Comparison of ENCODE assay signal across 8 mouse cellular contexts in the genomic region with DNA sequence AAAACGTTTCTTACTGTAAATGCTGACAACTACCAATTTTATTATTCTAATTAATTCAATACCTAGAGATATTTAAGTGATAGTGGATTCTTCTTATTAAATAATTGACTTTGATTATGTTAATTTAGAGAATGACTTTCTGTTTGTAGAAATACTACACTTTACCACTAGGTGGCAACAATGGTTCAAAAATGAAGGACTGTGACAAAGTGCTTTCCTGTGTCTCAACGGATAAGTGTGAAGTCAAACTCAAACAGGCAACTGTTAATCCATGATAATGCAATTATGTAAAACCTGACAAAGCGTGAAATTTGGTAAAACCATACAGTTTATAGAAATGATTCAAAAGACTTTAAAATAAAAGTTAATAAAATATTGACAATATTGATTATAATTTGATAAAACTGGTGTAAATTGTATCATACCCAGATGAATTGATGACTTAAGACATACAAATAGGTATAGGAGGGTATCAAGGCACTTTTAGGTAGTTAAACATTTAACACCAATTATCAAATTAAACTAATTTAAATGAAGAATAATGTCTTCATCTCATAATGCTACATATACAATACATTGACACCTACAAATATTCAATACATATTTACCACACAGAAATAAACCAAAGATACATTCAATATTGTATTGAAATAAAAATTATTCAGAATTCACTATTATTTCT.
A peak's percentile ranks its signal among the peaks of the same experiment; 100 is the strongest.
DNase-seq lines count a peak whose midpoint lies in the region; ATAC-seq and TF ChIP-seq lines count a peak whose summit lies in the region.

No protein-coding gene starts in this region.

- peak; percentile 64 for DNase-seq in kidney, postnatal 0 days (ENCODE audit: low spot score)
- DNase-seq in kidney, adult 18-20 months, result no peak
- peak; percentile 6 for DNase-seq in MEL-GATA-1-ER (ENCODE audit: extremely low read depth, low read depth)
- peak; percentile 5 for DNase-seq in fibroblast of lung, adult 2 months (ENCODE audit: low read depth)
- DNase-seq in naive thymus-derived CD4-positive, alpha-beta T cell, adult 2 months (ENCODE audit: low read depth), result peak; percentile 32
- no peak for DNase-seq in spleen, postnatal 14 days (ENCODE audit: low spot score in 2 of 2)
- no peak for DNase-seq in urinary bladder, adult 2 months (ENCODE audit: low spot score)
- no peak for DNase-seq in spleen, adult 12 weeks (ENCODE audit: low spot score)

- H3K4me2 ChIP-seq in kidney, postnatal 0 days (ENCODE audit: low read length), result no peak overlapping the region

- no peaks in the 10 kb centered on the region for H3K36me3 ChIP-seq in kidney, postnatal 0 days (ENCODE audit: insufficient read depth, low read length)

- no peak overlapping the region for H3K9ac ChIP-seq in kidney, postnatal 0 days (ENCODE audit: low read depth, low read length)

- ATAC-seq in kidney, postnatal 0 days (replicated peaks; ENCODE audit: low FRiP score, low read depth), result no peak

- H3K27me3 ChIP-seq in kidney, postnatal 0 days (ENCODE audit: insufficient read depth, low read length), result no peaks in the 10 kb centered on the region

- no peak overlapping the region for H3K27ac ChIP-seq in kidney, postnatal 0 days

- no peaks in the 10 kb centered on the region for H3K4me1 ChIP-seq in kidney, postnatal 0 days (replicated peaks; ENCODE audit: insufficient read depth, low read length)

- WGBS in kidney, postnatal 0 days, result 3% methylated on average over 3 of the region's 3 CpGs

- H3K9me3 ChIP-seq in kidney, postnatal 0 days (replicated peaks; ENCODE audit: low read length), result no peaks in the 10 kb centered on the region

- no peak overlapping the region for H3K4me3 ChIP-seq in kidney, postnatal 0 days (replicated peaks; ENCODE audit: low read depth, low read length)

- peak; percentile 84 for TF ChIP-seq CTCF in kidney, postnatal 0 days (IDR thresholded peaks at IDR 0.05; ENCODE audit: low read depth)

Comparison
In these comparisons a context has a peak if more than half of its experiments do, and no peak if none do; other contexts are left out.
1. DNase-seq: peak in kidney, postnatal 0 days (single experiment), MEL-GATA-1-ER (single experiment), fibroblast of lung, adult 2 months (single experiment) and naive thymus-derived CD4-positive, alpha-beta T cell, adult 2 months (single experiment); none in kidney, adult 18-20 months (single experiment), spleen, postnatal 14 days (0 of 2), urinary bladder, adult 2 months (single experiment) and spleen, adult 12 weeks (single experiment).